Mouse (Mus musculus) hindbrain, embryonic 11.5 days (tissue): ENCODE results near the gene Olfr965. TPM values are rescaled to one million over a fixed set of nuclear protein-coding genes. Genes with fewer than 3 reads are reported as not detected.

Experiments
- ATAC-seq: fragments of 200-750 bp; cut with Nextera tagmentation; 2 replicates; pipeline ENCODE4 v1.8.0; 2017; ENCODE audit warnings: mild to moderate bottlenecking, moderate TSS enrichment, moderate library complexity; ENCODE audit not compliant: low FRiP score
- DNase-seq: peaks from one replicate; pipeline ENCODE4 v3.0.0-alpha.2; 2015; ENCODE audit warnings: low spot score
- H3K27ac ChIP-seq: fragments of 300-500 bp; sonication (generic); 2 replicates; pipeline ENCODE4 v1.5.1; 2014; ENCODE audit warnings: mild to moderate bottlenecking, low read depth, low read length
- H3K27me3 ChIP-seq: fragments of 300-500 bp; sonication (generic); 2 replicates; pipeline ENCODE4 v1.6.1; 2014; ENCODE audit warnings: mild to moderate bottlenecking, low read length, moderate library complexity, mixed read lengths; ENCODE audit not compliant: control insufficient read depth, insufficient read depth
- H3K36me3 ChIP-seq: fragments of 300-500 bp; sonication (generic); 2 replicates; pipeline ENCODE4 v1.6.1; 2014; ENCODE audit warnings: mild to moderate bottlenecking, low read length, moderate library complexity, mixed read lengths; ENCODE audit not compliant: control insufficient read depth, insufficient read depth
- H3K4me1 ChIP-seq: fragments of 300-500 bp; sonication (generic); replicated peaks from 2 replicates; pipeline ENCODE4 v1.6.1; 2014; ENCODE audit warnings: low read length, mixed read lengths; ENCODE audit not compliant: control insufficient read depth, insufficient read depth
- H3K4me2 ChIP-seq: fragments of 300-500 bp; sonication (generic); replicated peaks from 2 replicates; pipeline ENCODE4 v1.6.1; 2014; ENCODE audit warnings: mild to moderate bottlenecking, low read depth, low read length
- H3K4me3 ChIP-seq: fragments of 300-500 bp; sonication (generic); 2 replicates; pipeline ENCODE4 v1.5.1; 2014; ENCODE audit warnings: low read depth, low read length
- H3K9ac ChIP-seq: fragments of 300-500 bp; sonication (generic); 2 replicates; pipeline ENCODE4 v1.6.1; 2014; ENCODE audit warnings: low read depth, low read length
- H3K9me3 ChIP-seq: fragments of 300-500 bp; sonication (generic); 2 replicates; pipeline ENCODE4 v1.6.1; 2016; ENCODE audit warnings: low read length; ENCODE audit not compliant: control insufficient read depth
- WGBS: fragments of 180-500 bp; shearing (Covaris S2); extraction: QIAGEN DNeasy Blood & Tissue Kit; methylation state at CpG from one replicate; pipeline ENCODE4 v1.1.7; 2014; 5-methylcytosine and 5-hydroxymethylcytosine counted together
- polyA plus RNA-seq: library from polyadenylated mRNA; unstranded; fragments of >200 nt; fragmentation: Nextera tagmentation; extraction: Ambion mirVana; gene quantifications from 2 replicates; pipeline ENCODE4 v1.2.1, GENCODE M21; 2014

Olfr965 gene
- polyA plus RNA-seq, 1 experiment from 2014 or later: not detected

GRCm38 (mm10) chr9:39730678-39731077 lies 19.5 kb downstream of the Olfr965 start, which contains the start of gene Olfr150:
Gene Olfr150 (plus strand): TSS chr9:39730978.
- ATAC-seq: no peak
- DNase-seq: no peak
- no peaks in the 10 kb centered on the region for H3K9me3 ChIP-seq
- no peak within 1 kb of the TSS for H3K4me2 ChIP-seq
- no peaks in the 10 kb centered on the region for H3K27me3 ChIP-seq
- H3K4me3 ChIP-seq: no peak within 1 kb of the TSS
- no peaks in the 10 kb centered on the region for H3K4me1 ChIP-seq
- H3K9ac ChIP-seq: no peak within 1 kb of the TSS
- no peaks in the 10 kb centered on the region for H3K36me3 ChIP-seq
- no peak within 1 kb of the TSS for H3K27ac ChIP-seq

- Histone ChIP-seq H3K4me3 (no peak overlapping the region), H3K4me2 (no peak overlapping the region), H3K9me3 (no peaks in the 10 kb centered on the region), H3K4me1 (no peaks in the 10 kb centered on the region), H3K27ac (no peak overlapping the region), H3K9ac (no peak overlapping the region), H3K36me3 (no peaks in the 10 kb centered on the region), H3K27me3 (no peaks in the 10 kb centered on the region)
- WGBS: 96% methylated on average over 1 of the region's 1 CpGs
- DNase-seq: no peak
- no peak for ATAC-seq
Measured at GRCm38 (mm10) chr9:39740741-39741140, 29.6 kb downstream of the Olfr965 start.

- H3K4me2 ChIP-seq: no peak within 1 kb of the TSS
- H3K27me3 ChIP-seq: no peaks in the 10 kb centered on the region
- DNase-seq: no peak
- H3K4me1 ChIP-seq: no peaks in the 10 kb centered on the region
- no peak within 1 kb of the TSS for H3K4me3 ChIP-seq
- no peaks in the 10 kb centered on the region for H3K9me3 ChIP-seq
- H3K36me3 ChIP-seq: no peaks in the 10 kb centered on the region
- ATAC-seq: no peak
- no peak within 1 kb of the TSS for H3K9ac ChIP-seq
- H3K27ac ChIP-seq: no peak within 1 kb of the TSS
Measured at GRCm38 (mm10) chr9:39745949-39746348, 34.8 kb downstream of the Olfr965 start, which contains the start of gene Olfr967. Gene Olfr967 (plus strand): TSS chr9:39746249.

DNA sequence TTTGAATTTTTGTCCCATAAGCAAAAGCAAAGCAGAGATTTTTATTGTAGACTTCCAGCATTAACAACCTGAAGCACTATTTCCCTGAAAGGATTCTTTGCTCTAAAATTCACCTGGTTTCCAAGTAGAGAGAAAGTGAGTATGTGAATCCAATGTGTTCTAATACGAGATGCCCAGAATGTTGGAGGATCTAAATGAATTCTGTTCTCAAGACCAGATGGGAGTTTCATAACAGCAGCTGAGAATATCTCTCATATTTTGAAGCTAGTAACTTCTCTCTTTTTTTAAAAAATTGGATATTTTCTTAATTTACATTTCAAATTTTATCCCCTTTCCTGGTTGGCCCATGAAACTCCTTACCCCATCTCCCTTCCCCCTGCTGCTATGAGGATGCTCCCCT lies 35.3 kb downstream of the Olfr965 start:
- no peak for ATAC-seq

More for the DNA sequence above, 35.3 kb downstream of the Olfr965 start:
- Histone ChIP-seq H3K36me3 (no peaks in the 10 kb centered on the region), H3K27ac (no peak overlapping the region), H3K9me3 (no peaks in the 10 kb centered on the region), H3K4me1 (no peaks in the 10 kb centered on the region), H3K9ac (no peak overlapping the region), H3K4me2 (no peak overlapping the region), H3K4me3 (no peak overlapping the region), H3K27me3 (no peaks in the 10 kb centered on the region)
- DNase-seq: no peak
- 91% methylated on average over 1 of the region's 1 CpGs for WGBS

Other genes starting within 250 kb of the Olfr965 start
- gene Olfr955, start 239.4 kb upstream of the Olfr965 start, polyA plus RNA-seq: not detected in 2 replicates
- not detected in 2 replicates for gene Olfr44, start 217.4 kb upstream of the Olfr965 start, polyA plus RNA-seq
- gene Olfr957, start 195.5 kb upstream of the Olfr965 start, polyA plus RNA-seq: not detected in 2 replicates
- gene Olfr958, start 157.3 kb upstream of the Olfr965 start, polyA plus RNA-seq: not detected in 2 replicates
- gene Olfr959, start 135.8 kb upstream of the Olfr965 start, polyA plus RNA-seq: not detected in 2 replicates
- 15.9 and 19.0 TPM in 2 replicates for gene AW551984, start 107.0 kb upstream of the Olfr965 start, polyA plus RNA-seq
- not detected in 2 replicates for gene Olfr148, start 100.7 kb upstream of the Olfr965 start, polyA plus RNA-seq
- not detected in 2 replicates for gene Olfr960, start 90.0 kb upstream of the Olfr965 start, polyA plus RNA-seq
- gene Olfr961, start 66.3 kb upstream of the Olfr965 start, polyA plus RNA-seq: not detected in 2 replicates
- not detected in 2 replicates for gene Olfr963, start 44.1 kb upstream of the Olfr965 start, polyA plus RNA-seq
- gene Olfr149, start 4.2 kb upstream of the Olfr965 start, polyA plus RNA-seq: not detected in 2 replicates
- not detected in 2 replicates for gene Olfr150, start 19.6 kb downstream of the Olfr965 start, polyA plus RNA-seq
- gene Olfr967, start 34.9 kb downstream of the Olfr965 start, polyA plus RNA-seq: not detected in 2 replicates
- not detected in 2 replicates for gene Olfr968, start 71.9 kb downstream of the Olfr965 start, polyA plus RNA-seq
- not detected in 2 replicates for gene Olfr969, start 79.6 kb downstream of the Olfr965 start, polyA plus RNA-seq
- not detected in 2 replicates for gene Olfr970, start 97.5 kb downstream of the Olfr965 start, polyA plus RNA-seq
- gene Olfr971, start 125.5 kb downstream of the Olfr965 start, polyA plus RNA-seq: not detected in 2 replicates
- not detected in 2 replicates for gene Olfr972, start 155.1 kb downstream of the Olfr965 start, polyA plus RNA-seq
- not detected in 2 replicates for gene Olfr229, start 196.0 kb downstream of the Olfr965 start, polyA plus RNA-seq
- not detected in 2 replicates for gene Olfr974, start 226.1 kb downstream of the Olfr965 start, polyA plus RNA-seq
- not detected in 2 replicates for gene Olfr975, start 240.7 kb downstream of the Olfr965 start, polyA plus RNA-seq
- gene Olfr976, start 249.8 kb downstream of the Olfr965 start, polyA plus RNA-seq: not detected in 2 replicates